Mouse (Mus musculus) cortical plate, adult 2 months (tissue): ENCODE results near the gene Rtn4rl1. TPM values are rescaled to one million over a fixed set of nuclear protein-coding genes. Genes with fewer than 3 reads are reported as not detected.

Source experiments
- H3K27ac ChIP-seq: fragments of 200-500 bp; 2 replicates; pipeline ENCODE4 v1.5.1; 2012; ENCODE audit warnings: low read length, control low read depth, inconsistent platforms; ENCODE audit not compliant: insufficient read depth
- H3K4me1 ChIP-seq: fragments of 200-500 bp; 2 replicates; pipeline ENCODE4 v1.6.1; 2011; ENCODE audit warnings: low read length; ENCODE audit not compliant: control insufficient read depth, insufficient read depth
- H3K4me3 ChIP-seq: fragments of 200-500 bp; 2 replicates; pipeline ENCODE4 v1.5.1; 2011; ENCODE audit warnings: mild to moderate bottlenecking, low read length, control low read depth; ENCODE audit not compliant: insufficient read depth
- CTCF ChIP-seq: fragments of 200-500 bp; IDR thresholded peaks from 2 replicates; pipeline ENCODE4 v1.5.1; 2011; ENCODE audit warnings: mild to moderate bottlenecking, control low read depth, low read length; ENCODE audit not compliant: insufficient read depth; ENCODE audit errors: extremely low read depth
- POLR2A ChIP-seq: fragments of 200-500 bp; IDR thresholded peaks from 2 replicates; pipeline ENCODE4 v1.6.1; 2011; ENCODE audit warnings: mild to moderate bottlenecking, low read length, control low read depth; ENCODE audit not compliant: insufficient read depth; ENCODE audit errors: extremely low read depth
- polyA plus RNA-seq: library from polyadenylated mRNA; depleted of rRNA; stranded (reverse); fragments of >200 nt; gene quantifications from 2 replicates; pipeline ENCODE4 v1.2.3, GENCODE M21; 2012

The Rtn4rl1 gene
- polyA plus RNA-seq, 1 experiment, result 37.9 TPM

DNA sequence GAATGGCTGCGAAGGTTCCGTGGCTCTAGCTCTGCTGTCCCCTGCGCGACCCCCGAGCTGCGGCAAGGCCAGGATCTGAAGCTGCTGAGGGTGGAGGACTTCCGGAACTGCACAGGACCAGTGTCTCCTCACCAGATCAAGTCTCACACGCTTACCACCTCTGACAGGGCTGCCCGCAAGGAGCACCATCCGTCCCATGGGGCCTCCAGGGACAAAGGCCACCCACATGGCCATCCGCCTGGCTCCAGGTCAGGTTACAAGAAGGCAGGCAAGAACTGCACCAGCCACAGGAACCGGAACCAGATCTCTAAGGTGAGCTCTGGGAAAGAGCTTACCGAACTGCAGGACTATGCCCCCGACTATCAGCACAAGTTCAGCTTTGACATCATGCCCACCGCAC, 72.0 kb downstream of the Rtn4rl1 start:
- TF ChIP-seq POLR2A (no peak), CTCF (no peak)
- Histone ChIP-seq H3K4me3 (no peak overlapping the region), H3K4me1 (peaks cover 9% of the 10 kb centered on the region), H3K27ac (no peak overlapping the region)

- no peak overlapping the region for H3K4me3 ChIP-seq
- peaks cover 7% of the 10 kb centered on the region for H3K4me1 ChIP-seq
- no peak overlapping the region; the same call in 1 of the 2 replicates for H3K27ac ChIP-seq
- TF ChIP-seq CTCF (no peak), POLR2A (no peak)
Observed at GRCm38 (mm10) chr11:75267826-75268281, 74.3 kb downstream of the Rtn4rl1 start.

DNA sequence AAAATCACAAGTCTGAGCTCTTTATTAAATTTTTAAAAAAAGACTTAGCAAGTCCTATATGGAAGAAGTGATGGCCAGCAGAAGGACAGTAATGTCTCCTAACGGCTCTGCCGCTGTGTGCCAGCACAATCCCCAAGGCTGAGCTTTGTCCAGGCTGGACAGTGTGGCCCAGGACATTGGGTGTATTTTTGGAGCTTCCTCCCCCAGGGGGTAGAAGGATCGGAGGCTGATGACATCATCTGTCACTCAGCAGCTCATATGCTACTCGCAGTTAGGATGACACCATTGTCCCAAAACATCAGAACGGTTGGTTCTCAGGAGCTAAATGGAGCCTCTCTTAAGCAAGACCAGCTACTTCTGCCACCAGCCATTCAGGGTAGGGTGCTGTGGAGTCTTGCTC, 74.9 kb downstream of the Rtn4rl1 start:
- Histone ChIP-seq H3K4me1 (peaks cover 9% of the 10 kb centered on the region), H3K27ac (no peak overlapping the region), H3K4me3 (no peak overlapping the region)
- no peak for TF ChIP-seq CTCF
- TF ChIP-seq POLR2A, result no peak

- no peak overlapping the region for H3K4me3 ChIP-seq
- TF ChIP-seq CTCF (no peak), POLR2A (no peak)
- peaks cover 10% of the 10 kb centered on the region for H3K4me1 ChIP-seq
- no peak overlapping the region for H3K27ac ChIP-seq
Observed at GRCm38 (mm10) chr11:75269213-75269612, 75.6 kb downstream of the Rtn4rl1 start.

DNA sequence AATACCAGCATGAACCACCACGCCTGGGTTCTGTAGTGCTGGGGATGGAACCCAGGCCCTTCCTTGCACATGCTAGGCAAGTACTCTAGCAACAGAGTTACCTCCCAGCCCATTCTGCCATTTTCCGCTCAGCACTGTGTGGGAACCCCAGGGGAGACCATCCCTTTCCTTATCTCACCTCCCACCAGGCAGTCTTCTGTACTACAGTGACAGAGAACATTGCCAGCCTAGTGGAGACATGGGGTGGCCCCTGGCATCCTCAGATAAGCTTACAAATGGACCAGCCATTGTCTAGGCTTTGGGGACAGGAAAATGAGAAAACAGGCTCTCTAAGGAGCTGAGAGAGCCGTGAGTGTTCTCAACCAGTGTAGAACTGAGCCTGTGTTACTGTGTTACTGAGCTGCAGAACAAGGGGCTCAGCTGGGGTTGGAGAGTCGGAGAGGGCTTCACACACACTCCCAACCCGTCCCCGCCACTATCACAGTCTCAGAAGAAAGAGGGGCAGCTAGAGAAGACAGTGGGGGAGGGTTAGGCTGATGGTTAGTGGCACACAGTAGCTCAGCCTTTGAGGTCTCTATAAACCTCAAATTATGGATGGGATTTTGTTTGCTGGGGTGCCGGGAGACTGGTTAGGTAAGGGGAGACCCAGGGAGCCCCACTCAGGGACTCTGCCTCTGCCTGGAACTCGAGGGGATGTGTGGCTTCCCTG, 76.8 kb downstream of the Rtn4rl1 start:
- TF ChIP-seq POLR2A, result no peak
- TF ChIP-seq CTCF, result no peak
- peaks cover 10% of the 10 kb centered on the region for H3K4me1 ChIP-seq
- no peak overlapping the region for H3K27ac ChIP-seq
- no peak overlapping the region for H3K4me3 ChIP-seq

DNA sequence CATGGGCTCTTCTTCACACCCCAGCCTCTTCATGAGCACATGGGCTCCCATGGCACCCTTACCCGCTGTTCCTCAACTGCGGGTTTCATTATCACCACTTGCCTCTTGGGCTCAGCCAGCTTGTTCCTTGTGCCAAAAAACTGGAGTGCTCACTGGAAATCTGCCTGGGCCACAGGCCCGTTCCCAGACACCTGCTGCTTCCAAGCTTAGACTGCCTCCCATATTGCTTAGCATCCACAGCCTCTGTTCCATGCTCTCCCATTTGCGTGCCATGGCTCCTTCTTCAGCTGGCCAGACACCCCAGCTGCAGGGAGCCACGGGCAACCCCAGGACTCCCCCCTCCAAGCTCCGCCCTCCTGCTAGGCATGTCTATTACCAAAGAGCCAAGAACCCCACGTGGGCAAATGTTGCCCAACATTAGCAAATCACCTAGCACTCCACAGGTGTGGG, 77.4 kb downstream of the Rtn4rl1 start:
- TF ChIP-seq CTCF (no peak), POLR2A (no peak)
- Histone ChIP-seq H3K27ac (no peak overlapping the region), H3K4me1 (peaks cover 10% of the 10 kb centered on the region), H3K4me3 (no peak overlapping the region)

DNA sequence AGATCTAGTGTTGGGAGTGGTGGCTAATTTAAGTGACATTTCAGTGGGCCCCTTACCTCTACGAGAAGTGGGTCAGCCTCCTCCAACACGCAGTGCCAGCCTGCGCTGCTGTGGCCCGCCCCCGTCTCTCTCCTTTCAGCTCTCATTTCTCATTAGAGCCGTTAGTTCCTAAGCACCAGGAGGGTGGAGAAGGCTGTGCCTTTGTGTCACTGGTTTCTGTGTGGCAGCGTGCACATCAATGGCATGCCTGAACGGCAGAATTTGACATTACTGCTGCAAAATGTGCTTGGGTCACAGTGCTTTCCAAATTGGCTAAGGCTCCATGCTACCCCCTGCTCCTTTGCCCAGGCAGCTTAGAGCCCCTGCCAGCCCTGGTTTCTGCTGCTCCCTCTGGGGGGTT, 79.9 kb downstream of the Rtn4rl1 start:
- TF ChIP-seq POLR2A, result peak; percentile 16; the same call in 1 of the 2 replicates
- TF ChIP-seq CTCF, result no peak
- no peak overlapping the region for H3K4me3 ChIP-seq
- peaks cover 4% of the 10 kb centered on the region for H3K4me1 ChIP-seq
- no peak overlapping the region for H3K27ac ChIP-seq

- Histone ChIP-seq H3K27ac (no peak overlapping the region), H3K4me1 (peaks cover 7% of the 10 kb centered on the region)
- TF ChIP-seq CTCF (no peak), POLR2A (no peak)
Observed at GRCm38 (mm10) chr11:75275035-75275434, 81.5 kb downstream of the Rtn4rl1 start.

DNA sequence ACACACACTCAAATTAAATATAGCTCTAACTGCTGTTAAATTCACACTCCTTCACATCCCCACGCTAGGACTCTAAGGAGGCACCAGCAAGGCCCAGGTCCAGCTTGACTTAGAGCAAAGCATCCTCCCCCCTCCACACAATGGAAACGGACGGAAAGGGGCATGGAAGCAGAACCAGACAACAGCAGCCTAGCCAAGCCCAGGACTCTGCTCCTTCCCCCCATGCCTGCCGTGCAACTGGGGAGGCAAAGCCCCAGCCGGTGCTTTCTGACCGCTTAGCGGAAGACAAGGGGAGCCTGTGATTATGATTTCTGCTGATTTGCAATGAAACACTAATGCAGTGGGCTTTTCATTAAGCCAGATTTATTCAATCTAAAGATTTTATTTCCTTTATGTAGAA, 84.5 kb downstream of the Rtn4rl1 start:
- Histone ChIP-seq H3K4me1 (peaks cover 11% of the 10 kb centered on the region), H3K4me3 (no peak overlapping the region), H3K27ac (no peak overlapping the region)
- TF ChIP-seq POLR2A, result no peak
- TF ChIP-seq CTCF, result no peak

More at GRCm38 (mm10) chr11:75275035-75275434, 81.5 kb downstream of the Rtn4rl1 start:
- H3K4me3 ChIP-seq, result no peak overlapping the region

- TF ChIP-seq POLR2A (no peak), CTCF (no peak)
- H3K4me1 ChIP-seq, result peaks cover 8% of the 10 kb centered on the region
- no peak overlapping the region for H3K4me3 ChIP-seq
- no peak overlapping the region for H3K27ac ChIP-seq
Observed at GRCm38 (mm10) chr11:75279013-75279341, 85.4 kb downstream of the Rtn4rl1 start.
